Mouse (Mus musculus) cerebellum, adult 2 months (tissue): ENCODE results near the gene Fyn.

Experiments used
- CTCF ChIP-seq: fragments of 200-500 bp; IDR thresholded peaks from 2 replicates; pipeline ENCODE4 v1.5.1; 2011; ENCODE audit warnings: low read depth, mild to moderate bottlenecking, control low read depth, low read length, moderate library complexity, borderline replicate concordance; ENCODE audit not compliant: insufficient read depth
- POLR2A ChIP-seq: fragments of 200-500 bp; IDR thresholded peaks from 2 replicates; pipeline ENCODE4 v1.6.1; 2011; ENCODE audit warnings: low read length, control low read depth, borderline replicate concordance; ENCODE audit not compliant: insufficient read depth

DNA sequence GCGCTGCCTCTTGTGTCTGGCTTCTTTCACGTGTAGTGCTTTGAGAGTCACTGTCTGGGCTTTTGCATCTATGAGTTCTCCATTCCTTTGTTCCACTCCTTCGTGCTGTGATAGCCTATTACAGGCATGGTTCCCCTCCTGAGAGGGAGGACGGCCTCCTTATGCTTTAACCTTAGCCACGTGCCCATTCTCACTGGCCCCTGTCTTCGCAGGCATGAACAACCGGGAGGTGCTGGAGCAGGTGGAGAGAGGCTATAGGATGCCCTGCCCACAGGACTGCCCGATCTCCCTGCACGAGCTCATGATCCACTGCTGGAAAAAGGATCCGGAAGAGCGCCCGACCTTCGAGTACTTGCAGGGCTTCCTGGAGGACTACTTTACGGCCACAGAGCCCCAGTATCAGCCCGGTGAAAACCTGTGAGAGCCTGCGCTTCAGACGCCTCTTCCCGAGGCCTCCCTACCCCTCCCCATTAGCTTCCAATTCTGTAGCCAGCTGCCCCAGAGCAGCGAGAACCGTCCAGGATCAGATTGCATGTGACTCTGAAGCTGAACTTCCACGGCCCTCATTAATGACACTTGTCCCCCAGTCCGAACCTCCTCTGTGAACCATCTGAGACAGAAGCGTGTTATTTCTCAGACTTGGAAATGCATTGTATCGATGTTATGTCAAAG, 195.0 kb downstream of the Fyn start:
- no peak for TF ChIP-seq POLR2A
- no peak for TF ChIP-seq CTCF
